Mouse (Mus musculus): ENCODE results near the gene Dennd4b.
A peak's percentile ranks its signal among the peaks of the same experiment; 100 is the strongest.
"Not testable (repeated sequence)": the region's sequence is repeated elsewhere in the genome, so short reads cannot be mapped to it uniquely, and the experiment has no call there.

Gene Dennd4b

GRCm38 (mm10) chr3:90247630-90247959 lies 17.4 kb upstream of the Dennd4b start:
- no peak for DNase-seq (ENCODE audit: low read depth, low spot score)
- peaks cover 2% of the 10 kb centered on the region; the same call in 1 of the 2 replicates for H3K36me3 ChIP-seq (ENCODE audit: control insufficient read depth, insufficient read depth, low read length, poor library complexity, severe bottlenecking)
- no peaks in the 10 kb centered on the region for H3K27me3 ChIP-seq (ENCODE audit: control insufficient read depth, insufficient read depth, low read length, poor library complexity, severe bottlenecking)

- no peaks in the 10 kb centered on the region for H3K27me3 ChIP-seq (ENCODE audit: control insufficient read depth, insufficient read depth, low read length, poor library complexity, severe bottlenecking)
- H3K36me3 ChIP-seq (ENCODE audit: control insufficient read depth, insufficient read depth, low read length, poor library complexity, severe bottlenecking), result peaks cover 2% of the 10 kb centered on the region; the same call in 1 of the 2 replicates
- DNase-seq (ENCODE audit: low read depth, low spot score), result peak; percentile 90
Measured at GRCm38 (mm10) chr3:90247960-90248745, 16.8 kb upstream of the Dennd4b start, which contains the start of gene Slc39a1. Gene Slc39a1 (plus strand): TSS chr3:90248172.

GRCm38 (mm10) chr3:90248746-90249100 lies 16.3 kb upstream of the Dennd4b start:
- no peaks in the 10 kb centered on the region for H3K27me3 ChIP-seq (ENCODE audit: control insufficient read depth, insufficient read depth, low read length, poor library complexity, severe bottlenecking)
- DNase-seq (ENCODE audit: low read depth, low spot score), result peak; percentile 29
- peaks cover 2% of the 10 kb centered on the region; the same call in 1 of the 2 replicates for H3K36me3 ChIP-seq (ENCODE audit: control insufficient read depth, insufficient read depth, low read length, poor library complexity, severe bottlenecking)

- DNase-seq (ENCODE audit: low read depth, low spot score), result no peak
- Histone ChIP-seq H3K27me3 (ENCODE audit: control insufficient read depth, insufficient read depth, low read length, poor library complexity, severe bottlenecking) (no peaks in the 10 kb centered on the region), H3K36me3 (ENCODE audit: control insufficient read depth, insufficient read depth, low read length, poor library complexity, severe bottlenecking) (peaks cover 2% of the 10 kb centered on the region; the same call in 1 of the 2 replicates)
Measured at GRCm38 (mm10) chr3:90250791-90251190, 14.2 kb upstream of the Dennd4b start.

- not testable (repeated sequence) for DNase-seq (ENCODE audit: low read depth, low spot score); H3K36me3 ChIP-seq (ENCODE audit: control insufficient read depth, insufficient read depth, low read length, poor library complexity, severe bottlenecking); H3K27me3 ChIP-seq (ENCODE audit: control insufficient read depth, insufficient read depth, low read length, poor library complexity, severe bottlenecking)
Measured at GRCm38 (mm10) chr3:90251731-90252226, 13.2 kb upstream of the Dennd4b start.

GRCm38 (mm10) chr3:90252659-90253058 lies 12.3 kb upstream of the Dennd4b start:
- not testable (repeated sequence) for DNase-seq (ENCODE audit: low read depth, low spot score); H3K27me3 ChIP-seq (ENCODE audit: control insufficient read depth, insufficient read depth, low read length, poor library complexity, severe bottlenecking); H3K36me3 ChIP-seq (ENCODE audit: control insufficient read depth, insufficient read depth, low read length, poor library complexity, severe bottlenecking)

GRCm38 (mm10) chr3:90253174-90253573 lies 11.8 kb upstream of the Dennd4b start:
- H3K27me3 ChIP-seq (ENCODE audit: control insufficient read depth, insufficient read depth, low read length, poor library complexity, severe bottlenecking); H3K36me3 ChIP-seq (ENCODE audit: control insufficient read depth, insufficient read depth, low read length, poor library complexity, severe bottlenecking); DNase-seq (ENCODE audit: low read depth, low spot score): not testable (repeated sequence)

- DNase-seq (ENCODE audit: low read depth, low spot score), result peak; percentile 94
- peaks cover 2% of the 10 kb centered on the region; the same call in 1 of the 2 replicates for H3K36me3 ChIP-seq (ENCODE audit: control insufficient read depth, insufficient read depth, low read length, poor library complexity, severe bottlenecking)
- no peaks in the 10 kb centered on the region for H3K27me3 ChIP-seq (ENCODE audit: control insufficient read depth, insufficient read depth, low read length, poor library complexity, severe bottlenecking)
Measured at GRCm38 (mm10) chr3:90253653-90254418, 11.1 kb upstream of the Dennd4b start, which contains the start of gene Crtc2. Gene Crtc2 (plus strand): TSS chr3:90254163.

- Histone ChIP-seq H3K27me3 (ENCODE audit: control insufficient read depth, insufficient read depth, low read length, poor library complexity, severe bottlenecking) (no peaks in the 10 kb centered on the region), H3K36me3 (ENCODE audit: control insufficient read depth, insufficient read depth, low read length, poor library complexity, severe bottlenecking) (peaks cover 5% of the 10 kb centered on the region)
- DNase-seq (ENCODE audit: low read depth, low spot score), result peak; percentile 30
Measured at GRCm38 (mm10) chr3:90254419-90255193, 10.4 kb upstream of the Dennd4b start.

- DNase-seq (ENCODE audit: low read depth, low spot score), result no peak
- Histone ChIP-seq H3K36me3 (ENCODE audit: control insufficient read depth, insufficient read depth, low read length, poor library complexity, severe bottlenecking) (peaks cover 7% of the 10 kb centered on the region), H3K27me3 (ENCODE audit: control insufficient read depth, insufficient read depth, low read length, poor library complexity, severe bottlenecking) (no peaks in the 10 kb centered on the region)
Measured at GRCm38 (mm10) chr3:90255194-90255565, 9.8 kb upstream of the Dennd4b start.

GRCm38 (mm10) chr3:90255784-90256353 lies 9.1 kb upstream of the Dennd4b start:
- no peak for DNase-seq (ENCODE audit: low read depth, low spot score)
- H3K27me3 ChIP-seq (ENCODE audit: control insufficient read depth, insufficient read depth, low read length, poor library complexity, severe bottlenecking), result no peaks in the 10 kb centered on the region
- peaks cover 10% of the 10 kb centered on the region for H3K36me3 ChIP-seq (ENCODE audit: control insufficient read depth, insufficient read depth, low read length, poor library complexity, severe bottlenecking)

GRCm38 (mm10) chr3:90256731-90257530 lies 8.1 kb upstream of the Dennd4b start:
- no peak for DNase-seq (ENCODE audit: low read depth, low spot score)
- Histone ChIP-seq H3K27me3 (ENCODE audit: control insufficient read depth, insufficient read depth, low read length, poor library complexity, severe bottlenecking) (no peaks in the 10 kb centered on the region), H3K36me3 (ENCODE audit: control insufficient read depth, insufficient read depth, low read length, poor library complexity, severe bottlenecking) (peaks cover 15% of the 10 kb centered on the region)

- no peak for DNase-seq (ENCODE audit: low read depth, low spot score)
Measured at GRCm38 (mm10) chr3:90258521-90258920, 6.5 kb upstream of the Dennd4b start.

More at GRCm38 (mm10) chr3:90258521-90258920, 6.5 kb upstream of the Dennd4b start:
- peaks cover 19% of the 10 kb centered on the region for H3K36me3 ChIP-seq (ENCODE audit: control insufficient read depth, insufficient read depth, low read length, poor library complexity, severe bottlenecking)
- H3K27me3 ChIP-seq (ENCODE audit: control insufficient read depth, insufficient read depth, low read length, poor library complexity, severe bottlenecking), result no peaks in the 10 kb centered on the region
